8 mouse cellular contexts compared by ENCODE assay signal in the genomic region with DNA sequence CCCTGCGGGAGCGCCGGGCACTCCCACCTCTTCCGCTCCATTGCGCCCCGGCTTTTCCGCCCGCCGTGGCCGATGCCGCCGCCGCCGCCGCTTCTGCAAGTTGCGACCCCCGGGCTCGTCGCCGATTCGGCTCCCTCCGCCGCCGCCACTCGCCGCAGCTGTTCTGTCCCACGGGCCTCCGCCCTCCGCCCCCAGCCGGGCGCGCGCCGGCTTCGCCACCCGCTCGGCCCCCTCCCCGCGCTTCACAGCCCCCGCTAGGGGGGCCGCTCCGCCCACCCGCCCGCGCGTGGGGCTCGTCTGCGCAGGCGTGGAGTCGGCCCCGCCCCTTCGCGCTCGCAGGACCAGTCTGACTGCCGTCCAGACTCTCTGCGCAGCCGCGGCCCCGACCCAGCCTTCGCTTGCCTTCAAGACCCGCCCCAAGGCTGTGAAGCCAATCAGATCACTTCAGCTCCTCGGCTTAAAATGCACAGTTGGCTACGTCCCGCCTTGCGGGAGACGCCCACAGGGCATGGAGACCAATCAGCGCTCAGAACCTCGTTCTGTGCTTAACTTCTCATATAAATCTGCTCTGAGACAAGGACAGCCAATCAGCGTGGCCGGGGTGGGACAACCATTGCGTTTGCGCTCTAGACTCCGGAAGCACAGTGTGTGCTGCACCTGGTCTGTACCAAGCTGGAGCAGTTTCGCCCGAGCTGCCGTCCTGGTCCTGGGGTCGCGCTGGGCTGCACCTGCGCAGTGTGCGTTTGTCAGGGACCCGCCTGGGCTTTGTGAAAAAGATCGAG. TPM values are rescaled to one million over a fixed set of nuclear protein-coding genes. Genes with fewer than 3 reads are reported as not detected.
DNase-seq lines count a peak whose midpoint lies in the region; ATAC-seq lines count a peak whose summit lies in the region.

TSS of gene Mbd3 (minus strand) at position 360 of the 782 bp plus-strand sequence.

- no peaks in the 10 kb centered on the region for H3K27me3 ChIP-seq in heart, embryonic 13.5 days (replicated peaks)
- H3K27me3 ChIP-seq in liver, embryonic 12.5 days (replicated peaks), result no peaks in the 10 kb centered on the region
- no peaks in the 10 kb centered on the region for H3K27me3 ChIP-seq in stomach, embryonic 15.5 days (replicated peaks)

- peak within 1 kb of the TSS; percentile 93 for H3K4me2 ChIP-seq in heart, embryonic 13.5 days
- peak within 1 kb of the TSS; percentile 95 for H3K4me2 ChIP-seq in liver, embryonic 12.5 days
- H3K4me2 ChIP-seq in stomach, embryonic 15.5 days, result peak within 1 kb of the TSS; percentile 90

- no peaks in the 10 kb centered on the region; the same call in 1 of the 2 replicates for H3K9me3 ChIP-seq in heart, embryonic 13.5 days
- H3K9me3 ChIP-seq in liver, embryonic 12.5 days (replicated peaks), result no peaks in the 10 kb centered on the region
- H3K9me3 ChIP-seq in stomach, embryonic 15.5 days, result 0 out of 2 replicates have a peak, but pooled peaks cover 2% of the 10 kb centered on the region

- WGBS in heart, embryonic 13.5 days, result under 1% methylated on average over 78 of the region's 82 CpGs
- WGBS in liver, embryonic 12.5 days (ENCODE audit: insufficient replicate concordance), result under 1% methylated on average over 81 of the region's 82 CpGs
- WGBS in stomach, embryonic 15.5 days, result under 1% methylated on average over 80 of the region's 82 CpGs

- ATAC-seq in heart, embryonic 13.5 days (ENCODE audit: extremely low read depth, insufficient number of reproducible peaks, low FRiP score, low TSS enrichment), result peak; percentile 91
- ATAC-seq in liver, embryonic 12.5 days, result peak; percentile 93
- peak; percentile 97 for ATAC-seq in stomach, embryonic 15.5 days (ENCODE audit: insufficient read depth, low FRiP score, low read depth)

- H3K9ac ChIP-seq in heart, embryonic 13.5 days, result peak within 1 kb of the TSS; percentile 91
- H3K9ac ChIP-seq in liver, embryonic 12.5 days, result peak within 1 kb of the TSS; percentile 96
- peak within 1 kb of the TSS; percentile 97 for H3K9ac ChIP-seq in stomach, embryonic 15.5 days

- H3K4me1 ChIP-seq in brown adipose tissue, adult 24 weeks (ENCODE audit: control insufficient read depth, insufficient read depth, insufficient read length, low read length), result peaks cover 11% of the 10 kb centered on the region; the same call in 1 of the 2 replicates
- peaks cover 33% of the 10 kb centered on the region for H3K4me1 ChIP-seq in heart, embryonic 13.5 days
- peaks cover 62% of the 10 kb centered on the region for H3K4me1 ChIP-seq in liver, embryonic 12.5 days
- H3K4me1 ChIP-seq in stomach, embryonic 15.5 days, result peaks cover 21% of the 10 kb centered on the region

- peak within 1 kb of the TSS; percentile 94 for H3K27ac ChIP-seq in brown adipose tissue, adult 24 weeks (replicated peaks; ENCODE audit: low read depth, low read length)
- peak within 1 kb of the TSS; percentile 98 for H3K27ac ChIP-seq in heart, embryonic 13.5 days (replicated peaks)
- peak within 1 kb of the TSS; percentile 99 for H3K27ac ChIP-seq in liver, embryonic 12.5 days
- H3K27ac ChIP-seq in stomach, embryonic 15.5 days, result peak within 1 kb of the TSS; percentile 100

- DNase-seq in CD4-positive, CD25-positive, alpha-beta regulatory T cell, adult 2 months (ENCODE audit: low read depth, low spot score), result peak; percentile 100
- peak; percentile 98 for DNase-seq in fat pad, adult 2 months (ENCODE audit: extremely low read depth, low read depth, low spot score)
- peak; percentile 100 for DNase-seq in kidney, postnatal 10 days
- DNase-seq in natural killer cell, adult 2 months (ENCODE audit: low spot score in 2 of 2), result peak; percentile 99 to 100

- H3K4me3 ChIP-seq in brown adipose tissue, adult 24 weeks (ENCODE audit: insufficient read depth, low read depth, low read length), result peak within 1 kb of the TSS; percentile 86
- H3K4me3 ChIP-seq in heart, embryonic 13.5 days, result peak within 1 kb of the TSS; percentile 68
- peak within 1 kb of the TSS; percentile 82 for H3K4me3 ChIP-seq in liver, embryonic 12.5 days
- peak within 1 kb of the TSS; percentile 81 for H3K4me3 ChIP-seq in stomach, embryonic 15.5 days (replicated peaks)

- peaks cover 66% of the 10 kb centered on the region for H3K36me3 ChIP-seq in heart, embryonic 13.5 days
- peaks cover 60% of the 10 kb centered on the region for H3K36me3 ChIP-seq in liver, embryonic 12.5 days
- H3K36me3 ChIP-seq in stomach, embryonic 15.5 days, result peaks cover 37% of the 10 kb centered on the region

RNA-seq across cellular contexts. Expression of gene Mbd3, which starts in this region (rescaled TPM):
- 79.3 and 90.4 TPM in 2 replicates for polyA plus RNA-seq in brown adipose tissue, adult 24 weeks (2012; ENCODE audit: insufficient read depth, insufficient read length, missing spikeins)
- polyA plus RNA-seq in heart, embryonic 13.5 days (2015; fragmentation: Nextera tagmentation; extraction: Ambion mirVana), result 170 and 182 TPM in 2 replicates
- 134 and 140 TPM in 2 replicates for polyA plus RNA-seq in liver, embryonic 12.5 days (2016; fragmentation: Nextera tagmentation; extraction: Ambion mirVana)
- 204 and 216 TPM in 2 replicates for polyA plus RNA-seq in stomach, embryonic 15.5 days (2015; fragmentation: Nextera tagmentation; extraction: Ambion mirVana)

Comparison
In these comparisons a context has a peak if more than half of its experiments do, and no peak if none do; other contexts are left out.
1. Peak in every context shown above with its lines: DNase-seq, ATAC-seq, H3K4me3 ChIP-seq and H3K27ac ChIP-seq.